Mouse (Mus musculus): ENCODE measurements around the gene Fgfr2.

DNA sequence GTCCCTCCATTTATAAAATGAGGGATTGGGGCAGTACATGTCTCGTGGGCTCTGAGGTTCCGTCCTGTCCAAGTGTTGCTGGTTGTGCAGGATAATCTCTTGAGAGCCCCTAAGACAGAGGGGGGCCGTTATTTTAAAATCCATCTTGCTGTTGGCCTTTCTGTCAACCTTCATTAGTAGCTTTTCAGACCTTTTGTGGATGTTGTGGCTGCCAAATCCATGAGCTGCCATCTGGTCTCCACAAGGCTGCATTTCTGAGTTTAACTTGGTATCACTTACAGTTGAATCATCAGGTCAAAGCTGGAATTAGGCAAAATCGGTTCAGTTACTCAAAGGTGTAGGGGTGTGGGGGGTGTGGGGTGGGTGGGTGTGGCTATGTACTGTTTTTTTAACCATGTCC lies 2569.8 kb downstream of the Fgfr2 start:
- no peak for TF ChIP-seq USF1 (IDR thresholded peaks at IDR 0.05; ENCODE audit: low read depth)
- TF ChIP-seq POLR2A (IDR thresholded peaks at IDR 0.05; ENCODE audit: insufficient read length, low read depth), result no peak
- no peak for TF ChIP-seq MYOD1 (IDR thresholded peaks at IDR 0.05; ENCODE audit: control insufficient read depth in 1 of 3, insufficient read length in 2 of 3, low read depth in 2 of 3)
- no peak for TF ChIP-seq SRF (IDR thresholded peaks at IDR 0.05; ENCODE audit: control insufficient read depth, insufficient read length, low read depth)
- no peak for TF ChIP-seq TCF12 (IDR thresholded peaks at IDR 0.05; ENCODE audit: insufficient read depth, poor library complexity, severe bottlenecking)
- no peak for TF ChIP-seq MYOG (IDR thresholded peaks at IDR 0.05; ENCODE audit: control insufficient read depth in 1 of 3, insufficient read depth in 1 of 3, insufficient read length in 2 of 3, low read depth in 2 of 3)
